Mouse (Mus musculus) forebrain, embryonic 16.5 days (tissue): Measurements from ENCODE around the gene Slc25a35. TPM values are rescaled to one million over a fixed set of nuclear protein-coding genes. Genes with fewer than 3 reads are reported as not detected.
A peak's percentile ranks its signal among the peaks of the same experiment; 100 is the strongest.

Source experiments
- microRNA-seq: library from miRNA; unstranded; fragments of <30 nt; microRNA quantifications from one replicate; pipeline ENCODE4, GENCODE M21; 2017
- polyA plus RNA-seq: library from polyadenylated mRNA; unstranded; fragments of >200 nt; fragmentation: Nextera tagmentation; extraction: Ambion mirVana; gene quantifications from 2 replicates; pipeline ENCODE4 v1.2.1, GENCODE M21; 2015

Slc25a35 gene
- polyA plus RNA-seq, 1 experiment from 2014 or later = 1.0 TPM

Small RNAs within 50 kb of the gene (microRNA-seq; reads per million reads assigned to microRNA genes)
- gene Mir3062 = 4.8 reads per million, percentile 21 among the genes with 10 or more reads in this experiment

Other genes with a start within 250 kb of the Slc25a35 start
- 96.8 and 100 TPM in 2 replicates for gene Ndel1, start 96.3 kb upstream of the Slc25a35 start, polyA plus RNA-seq
- gene Rnf222, start 79.6 kb upstream of the Slc25a35 start, polyA plus RNA-seq = not detected in 2 replicates
- gene Rpl26, start 66.5 kb upstream of the Slc25a35 start, polyA plus RNA-seq = 554 and 607 TPM in 2 replicates
- gene Odf4, start 41.0 kb upstream of the Slc25a35 start, polyA plus RNA-seq = 0.35 TPM in 1 of 2 replicates, not detected in the other
- 8.2 and 12.8 TPM in 2 replicates for gene Arhgef15, start 10.7 kb upstream of the Slc25a35 start, polyA plus RNA-seq
- gene Rangrf, start 7.1 kb downstream of the Slc25a35 start, polyA plus RNA-seq = 28.9 and 34.5 TPM in 2 replicates
- 21.7 and 24.7 TPM in 2 replicates for gene Pfas, start 40.3 kb downstream of the Slc25a35 start, polyA plus RNA-seq
- gene Ctc1, start 47.8 kb downstream of the Slc25a35 start, polyA plus RNA-seq = 70.1 and 79.1 TPM in 2 replicates
- 56.7 and 68.2 TPM in 2 replicates for gene Aurkb, start 77.5 kb downstream of the Slc25a35 start, polyA plus RNA-seq
- gene Borcs6, start 91.6 kb downstream of the Slc25a35 start, polyA plus RNA-seq = 11.4 and 12.3 TPM in 2 replicates
- gene Tmem107, start 102.7 kb downstream of the Slc25a35 start, polyA plus RNA-seq = 43.7 and 48.4 TPM in 2 replicates
- gene Vamp2, start 120.4 kb downstream of the Slc25a35 start, polyA plus RNA-seq = 217 and 259 TPM in 2 replicates
- gene Per1, start 127.1 kb downstream of the Slc25a35 start, polyA plus RNA-seq = 11.8 and 12.1 TPM in 2 replicates
- gene Hes7, start 152.3 kb downstream of the Slc25a35 start, polyA plus RNA-seq = 0.26 and 0.67 TPM in 2 replicates
- gene 9130213A22Rik, start 154.5 kb downstream of the Slc25a35 start, polyA plus RNA-seq = 0.39 and 0.71 TPM in 2 replicates
- gene Aloxe3, start 157.8 kb downstream of the Slc25a35 start, polyA plus RNA-seq = 2.8 and 3.5 TPM in 2 replicates
- gene Alox12b, start 188.9 kb downstream of the Slc25a35 start, polyA plus RNA-seq = 0.12 TPM in 1 of 2 replicates, not detected in the other
- 0.29 TPM in 1 of 2 replicates, not detected in the other for gene Alox8, start 229.7 kb downstream of the Slc25a35 start, polyA plus RNA-seq